ENCODE assay signal across 8 mouse cellular contexts in the genomic region with DNA sequence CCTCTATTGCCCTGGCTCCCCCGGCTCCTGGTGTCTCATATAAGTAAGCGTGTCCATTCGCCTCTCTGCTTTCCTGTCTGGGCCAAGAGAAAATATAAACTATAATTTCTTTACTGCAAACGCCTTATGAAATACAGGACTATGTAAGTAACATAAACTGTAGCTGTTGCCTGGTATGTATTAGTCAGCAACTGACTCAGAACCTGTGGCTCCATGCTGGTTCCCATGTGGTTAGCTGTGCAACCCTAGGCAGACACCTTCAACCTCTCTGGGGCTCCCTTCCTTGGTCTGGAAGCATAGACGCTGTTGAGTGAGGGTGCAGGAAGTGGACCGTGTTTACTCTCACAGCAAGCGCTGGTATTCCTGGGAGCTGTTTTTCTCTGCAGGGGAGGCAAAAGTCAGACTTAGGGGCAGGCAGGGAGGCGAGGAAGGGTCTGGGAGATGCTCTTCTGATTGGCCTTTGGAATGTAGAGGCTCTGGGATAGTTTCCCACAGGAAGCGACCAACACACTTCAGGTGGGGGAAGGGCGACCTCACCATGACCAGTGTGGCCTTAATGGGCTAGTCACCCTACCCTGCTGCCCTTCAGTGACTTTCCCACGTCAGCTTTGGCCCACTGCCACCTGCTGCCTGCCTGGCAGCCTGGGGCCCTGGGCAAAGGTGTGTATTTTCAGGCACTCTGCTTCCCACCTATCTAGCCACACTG.
DNase-seq lines count a peak whose midpoint lies in the region; ATAC-seq and TF ChIP-seq lines count a peak whose summit lies in the region.

No protein-coding gene starts in this region.

- no peak for TF ChIP-seq CTCF in stomach, postnatal 0 days (IDR thresholded peaks at IDR 0.05; ENCODE audit: low read depth)
- TF ChIP-seq CTCF in forebrain, postnatal 0 days (IDR thresholded peaks at IDR 0.05; ENCODE audit: low read depth), result no peak

- no peak for TF ChIP-seq EP300 in stomach, postnatal 0 days (optimal IDR thresholded peaks at IDR 0.05)

- H3K4me3 ChIP-seq in heart, embryonic 14.5 days (ENCODE audit: control insufficient read depth in 1 of 2, insufficient read depth in 1 of 2, low read depth in 1 of 2, low read length in 2 of 2), result no peak overlapping the region
- no peak overlapping the region for H3K4me3 ChIP-seq in limb, embryonic 15.5 days
- no peak overlapping the region for H3K4me3 ChIP-seq in stomach, postnatal 0 days (ENCODE audit: low read depth, low read length)
- no peak overlapping the region for H3K4me3 ChIP-seq in forebrain, postnatal 0 days (ENCODE audit: low read depth, low read length)

- H3K27ac ChIP-seq in heart, embryonic 14.5 days (replicated peaks in 1 of 2; ENCODE audit: control insufficient read depth in 1 of 2, insufficient read depth in 1 of 2, low read depth in 2 of 2, low read length in 2 of 2), result peak overlapping the region; percentile 10 to 48; a peak in 1 of 4 replicates
- H3K27ac ChIP-seq in limb, embryonic 15.5 days, result 0 out of 2 replicates have a peak overlapping the region, but pooled peaks have one; percentile 33
- H3K27ac ChIP-seq in stomach, postnatal 0 days (replicated peaks), result peak overlapping the region; percentile 94
- no peak overlapping the region; the same call in 1 of the 2 replicates for H3K27ac ChIP-seq in forebrain, postnatal 0 days (ENCODE audit: low read depth, low read length)

- peaks cover 17 to 22% of the 10 kb centered on the region in 2 experiments for H3K4me1 ChIP-seq in heart, embryonic 14.5 days (ENCODE audit: control insufficient read depth in 2 of 2, insufficient read depth in 2 of 2, low read length in 2 of 2)
- peaks cover 40% of the 10 kb centered on the region for H3K4me1 ChIP-seq in limb, embryonic 15.5 days
- H3K4me1 ChIP-seq in stomach, postnatal 0 days (replicated peaks; ENCODE audit: control insufficient read depth, insufficient read depth), result 0 out of 2 replicates have a peak, but pooled peaks cover 2% of the 10 kb centered on the region
- H3K4me1 ChIP-seq in forebrain, postnatal 0 days (ENCODE audit: insufficient read depth), result peaks cover 14% of the 10 kb centered on the region

- H3K27me3 ChIP-seq in heart, embryonic 14.5 days (ENCODE audit: control insufficient read depth, insufficient read depth, low read length), result no peaks in the 10 kb centered on the region
- no peaks in the 10 kb centered on the region for H3K27me3 ChIP-seq in limb, embryonic 15.5 days
- no peaks in the 10 kb centered on the region for H3K27me3 ChIP-seq in stomach, postnatal 0 days (ENCODE audit: control insufficient read depth, insufficient read depth, low read length)
- H3K27me3 ChIP-seq in forebrain, postnatal 0 days (ENCODE audit: insufficient read depth, low read length), result no peaks in the 10 kb centered on the region

- 52% methylated on average over 11 of the region's 11 CpGs for WGBS in heart, embryonic 14.5 days
- whole genome bisulfite sequencing in limb, embryonic 15.5 days, result 57% methylated on average over 11 of the region's 11 CpGs
- WGBS in stomach, postnatal 0 days, result 44% methylated on average over 11 of the region's 11 CpGs
- WGBS in forebrain, postnatal 0 days, result 78% methylated on average over 11 of the region's 11 CpGs

- H3K9ac ChIP-seq in heart, embryonic 14.5 days (ENCODE audit: low read length), result no peak overlapping the region
- no peak overlapping the region for H3K9ac ChIP-seq in limb, embryonic 15.5 days
- no peak overlapping the region for H3K9ac ChIP-seq in stomach, postnatal 0 days (ENCODE audit: low read length)
- H3K9ac ChIP-seq in forebrain, postnatal 0 days, result no peak overlapping the region

- H3K9me3 ChIP-seq in heart, embryonic 14.5 days (ENCODE audit: control insufficient read depth, low read length), result no peaks in the 10 kb centered on the region
- no peaks in the 10 kb centered on the region for H3K9me3 ChIP-seq in limb, embryonic 15.5 days
- no peaks in the 10 kb centered on the region for H3K9me3 ChIP-seq in stomach, postnatal 0 days (ENCODE audit: control insufficient read depth, low read length)
- no peaks in the 10 kb centered on the region for H3K9me3 ChIP-seq in forebrain, postnatal 0 days (ENCODE audit: low read length)

- H3K4me2 ChIP-seq in heart, embryonic 14.5 days (ENCODE audit: low read length), result peak overlapping the region; percentile 26; the same call in 1 of the 2 replicates
- H3K4me2 ChIP-seq in limb, embryonic 15.5 days, result no peak overlapping the region
- H3K4me2 ChIP-seq in stomach, postnatal 0 days (replicated peaks; ENCODE audit: low read depth), result no peak overlapping the region
- no peak overlapping the region for H3K4me2 ChIP-seq in forebrain, postnatal 0 days (ENCODE audit: low read depth)

- DNase-seq in urinary bladder, adult 18-20 months (ENCODE audit: low spot score in 2 of 2), result peak; percentile 29 to 50
- no peak for DNase-seq in urinary bladder, adult 2 months (ENCODE audit: low spot score)
- DNase-seq in stomach, postnatal 0 days (ENCODE audit: low spot score), result peak; percentile 93
- DNase-seq in layer of hippocampus, adult 9-11 months, result no peak
- DNase-seq in forebrain, postnatal 0 days, result no peak
- DNase-seq in spleen, postnatal 4 days (ENCODE audit: low spot score in 2 of 2), result no peak

- H3K36me3 ChIP-seq in heart, embryonic 14.5 days (ENCODE audit: control insufficient read depth, insufficient read depth, low read length), result no peaks in the 10 kb centered on the region
- H3K36me3 ChIP-seq in limb, embryonic 15.5 days, result 0 out of 2 replicates have a peak, but pooled peaks cover 3% of the 10 kb centered on the region
- H3K36me3 ChIP-seq in stomach, postnatal 0 days (ENCODE audit: control insufficient read depth, insufficient read depth, low read length), result no peaks in the 10 kb centered on the region
- H3K36me3 ChIP-seq in forebrain, postnatal 0 days (ENCODE audit: insufficient read depth), result no peaks in the 10 kb centered on the region

- no peak for ATAC-seq in heart, embryonic 14.5 days (ENCODE audit: insufficient number of reproducible peaks, insufficient read depth, low FRiP score, low read depth)
- ATAC-seq in limb, embryonic 15.5 days (ENCODE audit: insufficient number of reproducible peaks, low FRiP score, low TSS enrichment, low read depth), result no peak
- ATAC-seq in stomach, postnatal 0 days (ENCODE audit: low FRiP score, low TSS enrichment), result peak; percentile 65
- no peak for ATAC-seq in forebrain, postnatal 0 days

Comparison
In these comparisons a context has a peak if more than half of its experiments do, and no peak if none do; other contexts are left out.
1. DNase-seq: peak in urinary bladder, adult 18-20 months (2 of 2) and stomach, postnatal 0 days (single experiment); none in urinary bladder, adult 2 months (single experiment), layer of hippocampus, adult 9-11 months (single experiment), forebrain, postnatal 0 days (single experiment) and spleen, postnatal 4 days (0 of 2).